22 mouse cellular contexts compared by ENCODE assay signal in the genomic region with DNA sequence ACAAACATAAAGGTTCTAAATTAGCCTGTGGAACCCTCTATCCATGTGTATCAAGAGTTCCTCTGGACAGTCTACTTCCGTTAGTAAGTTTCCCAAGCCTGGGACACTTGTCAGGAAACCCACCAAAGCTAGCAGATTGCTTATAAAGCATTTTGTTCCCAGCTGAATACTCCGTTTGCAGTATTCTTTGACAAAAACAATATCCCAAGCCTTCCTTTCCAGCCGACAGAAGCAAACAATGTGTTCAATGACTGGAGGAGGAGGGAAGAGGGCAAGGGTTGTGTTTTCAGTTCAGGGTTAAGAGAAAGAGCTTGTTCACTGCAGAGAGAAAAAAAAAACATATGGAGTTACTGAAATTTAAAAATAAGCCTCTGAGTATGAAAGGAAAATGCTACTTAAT.
DNase-seq lines count a peak whose midpoint lies in the region; ATAC-seq lines count a peak whose summit lies in the region.
"Had no signal": no experiment of that assay in that cellular context is flagged by ENCODE, and none has a peak within 500 bp of the region (broad histone marks: within the 10 kb centered on the region; RNA-seq: fewer than 3 reads in every experiment).

No protein-coding gene starts in this region.

- no peaks in the 10 kb centered on the region for H3K9me3 ChIP-seq in forebrain, embryonic 11.5 days (ENCODE audit: control insufficient read depth, low read length)
- H3K9me3 ChIP-seq in forebrain, embryonic 13.5 days (replicated peaks), result no peaks in the 10 kb centered on the region
- H3K9me3 ChIP-seq in midbrain, embryonic 11.5 days (ENCODE audit: control insufficient read depth, low read length), result no peaks in the 10 kb centered on the region
- H3K9me3 ChIP-seq in midbrain, embryonic 16.5 days (replicated peaks; ENCODE audit: control insufficient read depth, low read length, poor library complexity, severe bottlenecking), result no peaks in the 10 kb centered on the region
- H3K9me3 ChIP-seq: embryonic facial prominence, embryonic 12.5 days; heart, embryonic 13.5 days; hindbrain, embryonic 12.5 days had no signal

- no peaks in the 10 kb centered on the region for H3K36me3 ChIP-seq in forebrain, embryonic 11.5 days (ENCODE audit: control insufficient read depth, insufficient read depth, low read length)
- no peaks in the 10 kb centered on the region for H3K36me3 ChIP-seq in forebrain, embryonic 13.5 days (ENCODE audit: poor library complexity, severe bottlenecking)
- H3K36me3 ChIP-seq in midbrain, embryonic 11.5 days (ENCODE audit: control insufficient read depth, insufficient read depth, low read length), result no peaks in the 10 kb centered on the region
- no peaks in the 10 kb centered on the region for H3K36me3 ChIP-seq in midbrain, embryonic 16.5 days (ENCODE audit: control insufficient read depth, insufficient read depth, low read length)
- H3K36me3 ChIP-seq: embryonic facial prominence, embryonic 12.5 days; heart, embryonic 13.5 days; hindbrain, embryonic 12.5 days had no signal

- no peaks in the 10 kb centered on the region for H3K27me3 ChIP-seq in forebrain, embryonic 11.5 days (ENCODE audit: control insufficient read depth, insufficient read depth, low read length)
- H3K27me3 ChIP-seq in forebrain, embryonic 13.5 days, result no peaks in the 10 kb centered on the region
- no peaks in the 10 kb centered on the region for H3K27me3 ChIP-seq in midbrain, embryonic 11.5 days (ENCODE audit: control insufficient read depth, insufficient read depth, low read length)
- no peaks in the 10 kb centered on the region for H3K27me3 ChIP-seq in midbrain, embryonic 16.5 days (ENCODE audit: control insufficient read depth, insufficient read depth, low read depth, low read length)
- H3K27me3 ChIP-seq: CH12.LX; embryonic facial prominence, embryonic 12.5 days; heart, embryonic 13.5 days; hindbrain, embryonic 12.5 days; Patski had no signal

- H3K27ac ChIP-seq in forebrain, embryonic 11.5 days (ENCODE audit: low read depth, low read length), result 0 out of 2 replicates have a peak overlapping the region, but pooled peaks have one; percentile 25
- no peak overlapping the region for H3K27ac ChIP-seq in forebrain, embryonic 13.5 days
- H3K27ac ChIP-seq in midbrain, embryonic 11.5 days (ENCODE audit: low read depth, low read length), result no peak overlapping the region
- H3K27ac ChIP-seq in midbrain, embryonic 16.5 days (ENCODE audit: low read length), result no peak overlapping the region
- H3K27ac ChIP-seq: embryonic facial prominence, embryonic 12.5 days; heart, embryonic 13.5 days; hindbrain, embryonic 12.5 days had no signal

- DNase-seq in forebrain, embryonic 11.5 days (ENCODE audit: low spot score), result no peak
- DNase-seq in midbrain, embryonic 11.5 days (ENCODE audit: low spot score, missing footprints), result peak; percentile 77
- DNase-seq in embryo, embryonic 10 days (ENCODE audit: low spot score), result peak; percentile 20
- no peak for DNase-seq in left cerebral cortex, adult 11 months (ENCODE audit: low spot score)
- DNase-seq in thymus, postnatal 36 days, result no peak
- DNase-seq: adrenal gland, adult 2 months; adrenal gland, postnatal 25 days; cerebellum, adult 2 months; cerebellum, postnatal 10 days; gastrocnemius, postnatal 36 days; heart, adult 11 months; heart, postnatal 36 days had no signal

- 15% methylated on average over 3 of the region's 3 CpGs for WGBS in forebrain, embryonic 11.5 days
- 13% methylated on average over 3 of the region's 3 CpGs for WGBS in forebrain, embryonic 13.5 days
- 17% methylated on average over 3 of the region's 3 CpGs for WGBS in midbrain, embryonic 11.5 days
- whole genome bisulfite sequencing in midbrain, embryonic 16.5 days, result 16% methylated on average over 3 of the region's 3 CpGs

- H3K9ac ChIP-seq in forebrain, embryonic 11.5 days (ENCODE audit: low read length), result no peak overlapping the region
- no peak overlapping the region for H3K9ac ChIP-seq in forebrain, embryonic 13.5 days
- no peak overlapping the region for H3K9ac ChIP-seq in midbrain, embryonic 11.5 days (ENCODE audit: low read length)
- H3K9ac ChIP-seq in midbrain, embryonic 16.5 days (ENCODE audit: low read depth, low read length), result no peak overlapping the region
- H3K9ac ChIP-seq: embryonic facial prominence, embryonic 12.5 days; heart, embryonic 13.5 days; hindbrain, embryonic 12.5 days had no signal

- H3K4me3 ChIP-seq in forebrain, embryonic 11.5 days (ENCODE audit: low read depth, low read length), result no peak overlapping the region
- H3K4me3 ChIP-seq in forebrain, embryonic 13.5 days, result no peak overlapping the region
- no peak overlapping the region for H3K4me3 ChIP-seq in midbrain, embryonic 11.5 days (ENCODE audit: low read depth, low read length)
- no peak overlapping the region for H3K4me3 ChIP-seq in midbrain, embryonic 16.5 days (ENCODE audit: low read depth, low read length)
- H3K4me3 ChIP-seq: embryonic facial prominence, embryonic 12.5 days; heart, embryonic 13.5 days; hindbrain, embryonic 12.5 days had no signal

- no peak overlapping the region for H3K4me2 ChIP-seq in forebrain, embryonic 11.5 days (ENCODE audit: low read depth, low read length, severe bottlenecking)
- no peak overlapping the region for H3K4me2 ChIP-seq in forebrain, embryonic 13.5 days
- no peak overlapping the region for H3K4me2 ChIP-seq in midbrain, embryonic 11.5 days
- H3K4me2 ChIP-seq in midbrain, embryonic 16.5 days (ENCODE audit: low read length), result no peak overlapping the region
- H3K4me2 ChIP-seq: embryonic facial prominence, embryonic 12.5 days; heart, embryonic 13.5 days; hindbrain, embryonic 12.5 days had no signal

- ATAC-seq in forebrain, embryonic 11.5 days (replicated peaks; ENCODE audit: low FRiP score), result no peak
- ATAC-seq in forebrain, embryonic 13.5 days, result no peak
- ATAC-seq in midbrain, embryonic 11.5 days (ENCODE audit: low FRiP score), result no peak
- no peak for ATAC-seq in midbrain, embryonic 16.5 days
- ATAC-seq: activated CD4-positive, CD25-positive, alpha-beta regulatory T cell, adult 4 months; forebrain, embryonic 14.5 days; hindbrain, embryonic 16.5 days; Patski had no signal

- H3K4me1 ChIP-seq in forebrain, embryonic 11.5 days (replicated peaks; ENCODE audit: control insufficient read depth, insufficient read depth, low read length), result no peaks in the 10 kb centered on the region; the same call in 1 of the 2 replicates
- peaks cover 3% of the 10 kb centered on the region; the same call in 1 of the 2 replicates for H3K4me1 ChIP-seq in forebrain, embryonic 13.5 days
- peaks cover 5% of the 10 kb centered on the region; the same call in 1 of the 2 replicates for H3K4me1 ChIP-seq in midbrain, embryonic 11.5 days (ENCODE audit: control insufficient read depth, insufficient read depth, low read length)
- no peaks in the 10 kb centered on the region for H3K4me1 ChIP-seq in midbrain, embryonic 16.5 days (ENCODE audit: control insufficient read depth, insufficient read depth, low read length)
- H3K4me1 ChIP-seq: heart, embryonic 13.5 days had no signal

Comparison
In these comparisons a context has a peak if more than half of its experiments do, and no peak if none do; other contexts are left out.
1. DNase-seq: peak in midbrain, embryonic 11.5 days (single experiment) and embryo, embryonic 10 days (single experiment); none in forebrain, embryonic 11.5 days (single experiment), left cerebral cortex, adult 11 months (single experiment) and thymus, postnatal 36 days (0 of 2).